Mouse (Mus musculus) myocyte (in vitro differentiated cells): Measurements from ENCODE around the gene Grik4.

Source experiments
- MYOD1 ChIP-seq, 3 experiments: IDR thresholded peaks; one replicate each; pipeline ENCODE4 v1.6.1; 2011; ENCODE audit warnings: control low read depth in 2 of 3, low read depth in 2 of 3, mild to moderate bottlenecking in 2 of 3, moderate library complexity in 1 of 3; ENCODE audit not compliant: insufficient read length in 2 of 3, control insufficient read depth in 1 of 3
- MYOG ChIP-seq, 3 experiments: IDR thresholded peaks; one replicate each; pipeline ENCODE4 v1.6.1; 2011; ENCODE audit warnings: control low read depth in 2 of 3, low read depth in 2 of 3, mild to moderate bottlenecking in 2 of 3; ENCODE audit not compliant: insufficient read length in 2 of 3, control insufficient read depth in 1 of 3, insufficient read depth in 1 of 3
- POLR2A ChIP-seq: IDR thresholded peaks from one replicate; pipeline ENCODE4 v1.6.1; 2011; ENCODE audit warnings: low read depth, mild to moderate bottlenecking, control low read depth, moderate library complexity; ENCODE audit not compliant: insufficient read length
- POLR2AphosphoS2 ChIP-seq: IDR thresholded peaks from one replicate; pipeline ENCODE4 v1.6.1; 2011; ENCODE audit warnings: low read depth, control low read depth; ENCODE audit not compliant: insufficient read length
- USF1 ChIP-seq: IDR thresholded peaks from one replicate; pipeline ENCODE4 v1.6.1; 2011; ENCODE audit warnings: low read depth, mild to moderate bottlenecking, control low read depth, moderate library complexity

GRCm38 (mm10) chr9:42837498-42837897 is 106.8 kb downstream of the Grik4 start:
- TF ChIP-seq MYOG (IDR thresholded peaks at IDR 0.05; ENCODE audit: control insufficient read depth in 1 of 3, insufficient read depth in 1 of 3, insufficient read length in 2 of 3, low read depth in 2 of 3) (no peak), POLR2A (no peak), USF1 (no peak), POLR2AphosphoS2 (no peak), MYOD1 (IDR thresholded peaks at IDR 0.05; ENCODE audit: control insufficient read depth in 1 of 3, insufficient read length in 2 of 3, low read depth in 2 of 3) (no peak)
